In the genomic region with DNA sequence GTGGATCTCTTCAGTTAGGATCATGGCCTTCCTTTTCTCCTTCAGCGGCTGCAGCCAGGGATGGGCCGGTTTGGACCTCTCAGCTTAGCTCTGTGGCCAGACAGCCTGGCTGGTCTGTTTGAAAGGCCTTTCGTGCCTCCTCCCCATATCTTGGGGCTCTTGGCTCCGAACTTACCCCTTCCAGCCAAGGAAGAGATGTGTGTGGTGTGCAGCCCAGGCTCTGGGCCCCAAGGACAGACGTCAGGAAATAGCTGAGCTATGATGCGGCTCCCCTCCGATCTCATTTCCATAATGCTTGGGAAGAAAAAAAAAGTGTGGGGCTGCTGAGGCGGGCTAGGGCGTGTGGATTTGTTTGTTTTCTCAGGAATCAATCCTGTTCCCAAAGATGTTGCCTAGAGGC, we compare ENCODE assay signal across 9 mouse cellular contexts.
DNase-seq lines count a peak whose midpoint lies in the region; ATAC-seq and TF ChIP-seq lines count a peak whose summit lies in the region.
"Had no signal": no experiment of that assay in that cellular context is flagged by ENCODE, and none has a peak within 500 bp of the region (broad histone marks: within the 10 kb centered on the region; RNA-seq: fewer than 3 reads in every experiment).

No protein-coding gene starts in this region.

- H3K9ac ChIP-seq in heart, embryonic 11.5 days (ENCODE audit: low read depth, low read length), result no peak overlapping the region
- H3K9ac ChIP-seq in embryonic facial prominence, embryonic 12.5 days, result no peak overlapping the region
- no peak overlapping the region for H3K9ac ChIP-seq in lung, embryonic 15.5 days

- ATAC-seq in heart, embryonic 11.5 days (replicated peaks; ENCODE audit: insufficient number of reproducible peaks, low FRiP score, low TSS enrichment), result no peak
- ATAC-seq in embryonic facial prominence, embryonic 12.5 days (ENCODE audit: insufficient number of reproducible peaks, insufficient read depth, low FRiP score, low TSS enrichment), result 0 out of 2 replicates have a peak, but pooled peaks have one; percentile 24
- ATAC-seq in lung, embryonic 15.5 days (ENCODE audit: borderline replicate concordance, extremely low read depth, low FRiP score, low TSS enrichment), result peak; percentile 70; the same call in 1 of the 2 replicates

- no peak overlapping the region for H3K4me2 ChIP-seq in heart, embryonic 11.5 days
- no peak overlapping the region for H3K4me2 ChIP-seq in embryonic facial prominence, embryonic 12.5 days (replicated peaks)
- no peak overlapping the region for H3K4me2 ChIP-seq in lung, embryonic 15.5 days

- H3K9me3 ChIP-seq in heart, embryonic 11.5 days (replicated peaks; ENCODE audit: control insufficient read depth, low read length), result no peaks in the 10 kb centered on the region
- H3K9me3 ChIP-seq in embryonic facial prominence, embryonic 12.5 days, result no peaks in the 10 kb centered on the region
- H3K9me3 ChIP-seq in lung, embryonic 15.5 days, result no peaks in the 10 kb centered on the region

- H3K4me1 ChIP-seq in heart, embryonic 11.5 days (ENCODE audit: control insufficient read depth, insufficient read depth, low read length), result 0 out of 2 replicates have a peak, but pooled peaks cover 2% of the 10 kb centered on the region
- peaks cover 28% of the 10 kb centered on the region for H3K4me1 ChIP-seq in embryonic facial prominence, embryonic 12.5 days
- peaks cover 6% of the 10 kb centered on the region for H3K4me1 ChIP-seq in lung, embryonic 15.5 days

- no peaks in the 10 kb centered on the region for H3K36me3 ChIP-seq in heart, embryonic 11.5 days (ENCODE audit: control insufficient read depth, insufficient read depth, low read length)
- no peaks in the 10 kb centered on the region for H3K36me3 ChIP-seq in embryonic facial prominence, embryonic 12.5 days
- H3K36me3 ChIP-seq in lung, embryonic 15.5 days, result no peaks in the 10 kb centered on the region

- H3K4me3 ChIP-seq in heart, embryonic 11.5 days (ENCODE audit: low read depth, low read length), result no peak overlapping the region
- no peak overlapping the region for H3K4me3 ChIP-seq in embryonic facial prominence, embryonic 12.5 days
- H3K4me3 ChIP-seq in lung, embryonic 15.5 days, result no peak overlapping the region
- no peak overlapping the region for H3K4me3 ChIP-seq in left cerebral cortex, adult 2 months
- H3K4me3 ChIP-seq: erythroblast, embryonic 14.5 days had no signal

- peaks cover 10% of the 10 kb centered on the region; the same call in 1 of the 2 replicates for H3K27me3 ChIP-seq in heart, embryonic 11.5 days (ENCODE audit: control insufficient read depth, insufficient read depth, low read length)
- no peaks in the 10 kb centered on the region for H3K27me3 ChIP-seq in embryonic facial prominence, embryonic 12.5 days
- H3K27me3 ChIP-seq in lung, embryonic 15.5 days, result no peaks in the 10 kb centered on the region

- no peak overlapping the region for H3K27ac ChIP-seq in heart, embryonic 11.5 days (ENCODE audit: low read depth, low read length)
- peak overlapping the region; percentile 71 for H3K27ac ChIP-seq in embryonic facial prominence, embryonic 12.5 days
- peak overlapping the region; percentile 13; the same call in 1 of the 2 replicates for H3K27ac ChIP-seq in lung, embryonic 15.5 days
- no peak overlapping the region for H3K27ac ChIP-seq in left cerebral cortex, adult 2 months

- WGBS in heart, embryonic 11.5 days (ENCODE audit: insufficient replicate concordance), result 37% methylated on average over 9 of the region's 9 CpGs
- 33% methylated on average over 9 of the region's 9 CpGs for WGBS in embryonic facial prominence, embryonic 12.5 days
- 24% methylated on average over 9 of the region's 9 CpGs for WGBS in lung, embryonic 15.5 days

- intact Hi-C loops in heart, postnatal 10 days (cut with DNase I), result loop anchor here (2.0 kb wide), 1 partner anchor 197 kb away; no protein-coding TSS in a partner anchor
- intact Hi-C loops in left cerebral cortex, adult 2 months (cut with DNase I), result no loop called here

- DNase-seq in heart, adult 11 months, result peak; percentile 99
- peak; percentile 80 to 87 for DNase-seq in heart, postnatal 10 days
- DNase-seq in frontal cortex, postnatal 10 days (ENCODE audit: low spot score in 2 of 2), result no peak
- DNase-seq in embryo, embryonic 11 days, result no peak
- no peak for DNase-seq in left cerebral cortex, adult 2 months (ENCODE audit: extremely low spot score in 1 of 2, low spot score in 2 of 2)

- no peak for TF ChIP-seq CTCF in left cerebral cortex, adult 2 months (IDR thresholded peaks at IDR 0.05)

Comparison
In these comparisons a context has a peak if more than half of its experiments do, and no peak if none do; other contexts are left out.
1. DNase-seq: peak in heart, adult 11 months (single experiment) and heart, postnatal 10 days (2 of 2); none in frontal cortex, postnatal 10 days (0 of 2), embryo, embryonic 11 days (single experiment) and left cerebral cortex, adult 2 months (0 of 2).
2. H3K27ac ChIP-seq: peak in embryonic facial prominence, embryonic 12.5 days (single experiment) and lung, embryonic 15.5 days (single experiment); none in heart, embryonic 11.5 days (single experiment) and left cerebral cortex, adult 2 months (single experiment).